Mouse (Mus musculus) layer of hippocampus, adult 8-10 months (tissue): Measurements from ENCODE around the gene Rasl10a. TPM values are rescaled to one million over a fixed set of nuclear protein-coding genes. Genes with fewer than 3 reads are reported as not detected.

ENCODE experiments used
- DNase-seq, 2 experiments: peaks; one replicate each; pipeline ENCODE4 v3.0.0; 2022; ENCODE audit warnings: low spot score in 2 of 2
- total RNA-seq, 4 experiments: library from RNA; stranded (reverse); gene quantifications; 2 replicates each; pipeline ENCODE4 v1.2.4; 2022

Rasl10a gene
- total RNA-seq, 4 experiments from 2014 or later = 48.3 to 100.0 (median 69.5) TPM

GRCm38 (mm10) chr11:5052200-5052854 is 5.6 kb upstream of the Rasl10a start:
- peak; percentile 69 to 78 for DNase-seq

- no peak for DNase-seq
These were observed 3.8 kb upstream of the Rasl10a start for GRCm38 (mm10) chr11:5054151-5054550.

DNA sequence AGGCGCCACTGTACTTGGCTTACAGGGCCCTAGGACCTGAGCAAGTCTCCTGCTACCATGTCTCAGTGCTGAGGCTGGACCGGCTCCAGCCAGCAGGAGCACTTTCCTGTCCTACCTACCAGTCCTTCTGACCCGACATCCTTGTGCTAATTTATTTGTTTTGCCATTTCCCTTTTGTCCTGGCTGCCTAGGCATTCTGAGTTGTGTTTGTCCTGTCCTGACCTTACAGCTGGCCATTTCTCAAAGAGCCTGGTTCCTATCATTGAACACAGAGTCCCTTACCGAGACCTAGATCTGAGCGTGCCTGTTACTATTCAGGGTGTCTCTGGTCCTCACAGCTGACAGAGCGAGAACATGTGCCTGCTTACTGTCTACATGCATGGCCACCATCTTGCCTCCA is 3.1 kb upstream of the Rasl10a start:
- no peak for DNase-seq

DNA sequence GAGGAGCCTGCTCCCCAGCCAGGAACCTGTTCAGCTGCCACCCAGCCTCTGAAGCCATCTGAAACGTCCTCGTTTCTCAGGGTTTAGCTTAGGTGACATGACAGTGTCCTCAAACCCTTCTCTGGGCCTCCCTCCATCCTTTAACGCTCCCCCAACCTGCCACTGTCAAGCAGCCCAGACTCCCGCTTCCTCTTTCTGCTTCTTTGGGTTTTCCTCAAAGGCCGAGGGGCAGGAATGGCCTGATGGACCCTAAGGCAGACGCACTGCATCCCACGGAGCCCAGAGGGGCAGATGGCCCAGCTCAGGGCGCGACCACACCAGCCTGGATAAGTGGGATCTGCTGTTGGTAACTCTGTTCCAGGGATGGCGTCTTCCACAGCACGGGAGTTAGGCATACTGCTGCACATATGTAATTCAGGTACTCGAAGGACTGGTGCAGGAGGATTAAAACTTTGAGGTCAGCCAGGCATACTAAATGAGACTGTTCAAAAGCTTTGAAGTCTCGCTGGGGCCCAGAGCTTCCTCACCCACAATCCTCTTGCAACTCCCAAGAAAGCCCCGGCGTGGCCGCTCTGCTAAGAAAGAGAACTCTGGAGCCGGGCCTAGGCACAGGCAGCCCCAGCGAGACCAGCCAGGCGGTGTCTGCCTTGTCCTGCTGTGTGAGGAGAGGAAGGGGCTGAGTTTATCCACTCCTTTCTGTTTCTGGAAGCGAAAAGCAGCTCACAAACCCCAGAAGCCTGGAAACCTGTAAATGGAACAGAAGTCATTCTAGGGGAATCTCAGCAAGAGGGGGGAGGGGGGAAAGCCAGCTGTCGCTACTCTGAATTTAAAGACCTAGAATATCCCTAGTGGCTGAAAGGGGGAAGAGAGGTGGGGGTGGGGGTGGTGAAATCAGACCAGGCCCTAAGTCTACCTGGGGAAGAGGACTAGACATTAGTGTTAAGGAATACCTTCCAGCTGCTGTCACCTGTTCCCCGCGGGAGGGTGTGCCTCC is 1.7 kb upstream of the Rasl10a start:
- DNase-seq = no peak

DNA sequence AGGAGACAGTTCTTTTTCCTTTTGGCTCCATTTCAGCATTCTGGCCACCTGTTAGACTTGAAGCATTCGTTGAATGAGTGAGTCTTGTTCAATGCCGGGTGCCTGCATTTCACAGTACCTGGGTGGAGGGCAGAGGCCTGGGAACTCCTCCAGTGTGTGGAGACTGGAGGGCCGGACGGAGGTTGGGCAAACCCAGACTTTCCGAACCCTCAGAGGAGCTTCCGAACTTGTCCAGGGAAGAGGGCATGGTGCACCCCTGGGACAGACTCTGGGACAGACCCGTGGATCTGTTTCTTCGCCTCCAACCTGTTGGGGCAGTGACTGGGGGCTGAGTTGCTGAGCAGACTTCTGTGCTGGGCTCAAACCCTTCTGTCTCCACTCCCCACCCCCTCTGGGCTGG is 864 bp upstream of the Rasl10a start:
- no peak for DNase-seq

GRCm38 (mm10) chr11:5057541-5057855 is 430 bp upstream of the Rasl10a start:
- DNase-seq = no peak

- DNase-seq = no peak
These were observed 855 bp downstream of the Rasl10a start for GRCm38 (mm10) chr11:5058783-5059182.

GRCm38 (mm10) chr11:5059230-5059629 is 1.3 kb downstream of the Rasl10a start:
- DNase-seq = no peak

DNA sequence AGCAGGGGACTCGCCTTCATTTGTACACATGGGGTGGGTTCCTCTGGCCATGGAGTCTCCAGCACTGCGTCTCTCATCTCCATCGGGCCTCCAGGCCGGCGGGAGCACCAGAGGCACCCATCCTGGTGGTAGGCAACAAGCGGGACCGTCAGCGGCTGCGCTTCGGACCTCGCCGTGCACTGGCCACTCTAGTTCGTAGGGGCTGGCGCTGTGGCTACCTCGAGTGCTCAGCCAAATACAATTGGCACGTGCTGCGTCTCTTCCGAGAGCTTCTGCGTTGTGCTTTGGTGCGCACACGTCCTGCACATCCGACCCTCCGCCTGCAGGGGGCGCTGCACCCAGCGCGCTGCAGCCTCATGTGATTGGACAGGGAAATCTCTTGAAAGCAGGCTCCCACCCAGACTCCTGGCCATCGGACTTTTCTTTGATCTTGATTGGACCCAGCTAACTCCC is 1.8 kb downstream of the Rasl10a start:
- peak; percentile 60 to 75 for DNase-seq

GRCm38 (mm10) chr11:5060756-5061412 is 3.0 kb downstream of the Rasl10a start:
- peak in 1 of 2 experiments; percentile 32 for DNase-seq

DNA sequence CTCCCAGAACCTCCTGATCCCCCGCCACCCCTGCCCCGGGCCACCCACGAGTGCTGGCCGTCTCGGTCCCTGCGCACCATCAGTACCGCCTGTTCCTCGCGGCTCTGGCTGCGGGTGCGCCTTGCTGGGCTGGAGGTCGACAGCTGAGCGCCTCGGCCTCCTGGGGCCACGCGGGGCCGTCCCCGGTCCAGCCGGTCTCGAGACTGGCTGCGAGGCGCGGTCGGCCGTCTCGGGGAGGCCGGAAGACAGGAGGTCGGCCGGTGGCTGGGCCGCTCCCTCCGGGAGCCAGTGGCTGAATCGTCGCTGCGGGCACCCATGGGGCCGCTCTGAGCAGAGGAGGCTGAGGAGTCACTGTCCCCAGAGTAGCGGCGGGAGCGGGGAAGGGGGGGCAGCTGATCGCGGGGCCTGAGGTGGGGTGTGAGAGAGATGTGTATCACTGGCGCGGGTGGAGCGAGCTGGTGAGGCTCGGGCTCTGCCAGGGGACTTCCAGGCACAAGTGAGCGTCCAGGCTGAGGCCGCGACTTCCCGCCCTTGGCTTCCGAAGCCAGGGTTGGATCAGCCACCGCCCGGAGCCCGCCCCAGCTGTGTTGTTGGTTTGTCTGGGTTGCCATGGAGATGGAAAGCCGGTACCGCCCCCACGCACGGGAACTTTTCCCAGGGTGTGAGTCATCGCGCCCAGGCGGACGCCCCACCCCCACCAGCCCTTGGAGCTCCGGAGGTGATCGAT is 3.6 kb downstream of the Rasl10a start:
- peak; percentile 93 to 95 for DNase-seq

DNA sequence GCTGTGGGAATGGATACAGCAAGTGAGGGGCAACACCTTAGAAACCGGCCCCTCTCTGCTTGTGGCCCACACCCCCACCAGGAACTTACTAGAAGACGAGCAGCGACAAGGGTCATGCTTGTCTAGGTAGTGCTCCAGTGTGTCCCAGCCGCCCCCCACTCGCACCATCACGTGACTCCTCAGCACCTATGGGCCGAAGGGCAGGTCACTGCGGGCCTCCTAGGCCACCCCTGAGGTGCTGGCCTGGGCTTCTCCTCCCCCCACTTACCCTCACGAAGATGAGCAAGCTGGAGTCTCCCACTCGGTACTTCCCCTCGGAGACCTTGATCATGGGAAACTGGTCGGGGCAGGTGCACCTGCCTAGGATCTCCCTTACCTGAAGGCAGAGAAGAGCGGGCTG is 4.4 kb downstream of the Rasl10a start:
- DNase-seq = no peak

DNA sequence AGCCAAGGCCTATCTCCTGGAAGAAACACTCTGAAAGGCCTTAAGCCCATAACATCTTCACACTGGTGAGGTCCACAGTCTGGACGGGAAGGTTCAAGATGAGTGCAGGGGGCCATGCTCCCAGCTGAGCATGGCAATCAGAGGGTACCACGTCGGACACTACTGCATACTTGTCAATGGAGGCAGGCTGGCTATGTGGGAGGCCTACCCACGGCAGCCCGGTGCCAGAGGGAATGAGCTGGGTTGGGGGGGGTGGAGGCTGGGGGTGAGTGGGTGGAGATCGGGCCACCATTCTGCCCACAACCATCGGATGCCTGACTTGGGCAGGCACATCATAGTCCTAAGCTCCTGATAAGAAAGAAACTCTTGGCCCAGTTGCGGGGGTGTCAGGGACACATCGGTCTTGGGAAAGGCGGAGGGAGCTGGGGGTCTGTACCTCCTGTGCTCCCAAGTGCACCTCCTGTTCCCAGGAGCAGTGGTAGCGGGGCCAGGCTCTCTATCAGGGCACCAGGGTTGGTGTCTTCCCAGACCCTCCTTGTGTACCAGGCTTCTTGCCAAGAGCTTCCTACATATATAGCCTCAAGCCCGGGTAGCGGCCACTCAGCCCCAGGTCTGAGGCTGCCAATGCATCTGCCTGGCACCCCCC is 5.1 kb downstream of the Rasl10a start:
- no peak for DNase-seq

DNA sequence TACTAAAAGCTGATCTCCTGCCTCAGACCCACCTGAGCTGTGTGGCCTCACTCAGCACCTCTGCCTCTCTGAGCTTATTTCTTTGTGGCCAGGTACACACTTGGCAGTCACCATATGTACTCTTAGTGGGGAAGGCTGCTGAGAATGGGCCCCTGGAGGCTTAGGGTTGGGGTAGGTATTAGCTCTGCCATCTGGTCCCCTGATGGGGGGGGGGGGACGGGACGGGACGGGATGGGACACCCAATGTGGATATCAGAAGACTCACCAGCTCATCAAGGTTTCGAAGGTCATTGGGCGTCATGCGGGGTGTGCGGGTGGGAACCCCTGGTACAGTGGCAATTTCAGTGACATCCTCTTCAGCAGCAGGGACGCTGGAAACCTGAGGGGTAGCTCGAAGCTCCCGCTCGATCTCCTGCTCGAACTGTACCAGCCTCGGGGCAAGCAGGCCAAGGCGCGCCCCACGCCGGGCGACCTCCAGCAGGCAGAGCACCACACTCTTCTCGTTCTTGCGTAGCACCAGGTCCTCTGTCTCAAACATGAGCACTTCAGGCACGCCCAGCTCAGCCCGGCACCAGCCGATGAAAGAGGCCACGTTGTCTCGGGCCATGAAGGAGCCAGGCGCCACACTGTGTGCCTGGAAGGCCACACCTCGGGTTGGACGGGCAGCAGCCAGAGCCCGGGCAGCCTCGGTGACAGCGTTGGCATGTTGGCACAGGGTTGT is 5.8 kb downstream of the Rasl10a start:
- peak; percentile 42 to 46 for DNase-seq

DNA sequence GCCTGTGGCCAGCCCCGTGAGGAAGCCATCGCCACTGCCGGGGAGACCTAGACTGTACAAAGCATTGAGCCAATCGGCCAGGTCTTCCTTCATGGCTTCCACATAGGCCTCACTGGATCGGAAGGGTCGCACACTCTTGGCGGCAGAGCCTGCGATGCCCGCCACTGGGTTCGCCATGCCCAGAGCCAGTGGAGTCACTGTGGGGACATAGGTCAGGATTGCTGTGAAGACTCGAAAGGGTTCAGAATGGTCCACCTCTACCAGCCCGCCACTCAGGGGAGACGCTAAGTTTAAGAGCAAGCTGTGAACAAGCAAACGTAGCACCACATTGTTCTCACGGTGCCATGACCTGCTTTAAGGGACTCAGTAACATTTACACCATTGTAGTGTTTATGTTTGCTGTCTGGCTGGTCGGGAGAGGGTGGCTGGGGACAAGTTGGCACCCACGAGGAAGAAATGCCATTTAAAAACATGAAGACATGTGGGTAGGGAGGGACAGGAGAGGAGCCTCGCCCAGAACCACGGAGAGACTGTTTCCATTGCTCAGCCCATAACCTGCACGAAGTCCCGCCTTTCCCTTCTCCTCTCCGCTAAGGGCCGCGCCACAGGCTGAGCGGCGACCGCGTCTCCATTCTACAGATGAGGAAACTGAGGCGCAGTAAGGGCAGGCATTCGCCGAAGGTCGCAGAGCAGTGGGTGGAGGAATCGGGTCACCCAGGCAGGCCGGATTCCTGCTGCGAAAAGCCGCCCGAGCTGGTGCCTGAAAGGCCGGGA is 6.5 kb downstream of the Rasl10a start:
- no peak for DNase-seq

- DNase-seq = peak; percentile 70 to 83
These were observed 7.3 kb downstream of the Rasl10a start, which contains the start of gene Gas2l1 for GRCm38 (mm10) chr11:5065056-5065821. Gas2l1 (minus strand) TSS chr11:5065327.

DNA sequence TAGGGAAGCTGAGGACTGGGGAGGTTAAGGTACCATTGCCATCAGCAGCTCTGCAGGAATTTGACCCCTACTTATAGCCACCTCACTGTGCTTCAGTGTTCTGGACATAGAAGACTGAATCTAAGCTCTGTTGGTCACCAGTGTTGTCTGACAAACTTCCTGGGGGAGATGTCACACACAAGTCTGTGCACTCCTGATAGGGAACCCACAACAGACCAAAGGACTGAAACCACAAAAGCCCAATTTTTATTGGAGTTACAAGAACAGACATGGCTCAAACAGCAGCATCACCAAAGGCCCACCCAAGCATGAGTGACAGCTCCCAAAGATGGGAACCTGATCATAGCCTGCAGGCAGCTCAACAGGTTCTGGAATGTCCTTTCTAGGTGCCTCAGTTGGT is 9.1 kb downstream of the Rasl10a start:
- no peak for DNase-seq

DNA sequence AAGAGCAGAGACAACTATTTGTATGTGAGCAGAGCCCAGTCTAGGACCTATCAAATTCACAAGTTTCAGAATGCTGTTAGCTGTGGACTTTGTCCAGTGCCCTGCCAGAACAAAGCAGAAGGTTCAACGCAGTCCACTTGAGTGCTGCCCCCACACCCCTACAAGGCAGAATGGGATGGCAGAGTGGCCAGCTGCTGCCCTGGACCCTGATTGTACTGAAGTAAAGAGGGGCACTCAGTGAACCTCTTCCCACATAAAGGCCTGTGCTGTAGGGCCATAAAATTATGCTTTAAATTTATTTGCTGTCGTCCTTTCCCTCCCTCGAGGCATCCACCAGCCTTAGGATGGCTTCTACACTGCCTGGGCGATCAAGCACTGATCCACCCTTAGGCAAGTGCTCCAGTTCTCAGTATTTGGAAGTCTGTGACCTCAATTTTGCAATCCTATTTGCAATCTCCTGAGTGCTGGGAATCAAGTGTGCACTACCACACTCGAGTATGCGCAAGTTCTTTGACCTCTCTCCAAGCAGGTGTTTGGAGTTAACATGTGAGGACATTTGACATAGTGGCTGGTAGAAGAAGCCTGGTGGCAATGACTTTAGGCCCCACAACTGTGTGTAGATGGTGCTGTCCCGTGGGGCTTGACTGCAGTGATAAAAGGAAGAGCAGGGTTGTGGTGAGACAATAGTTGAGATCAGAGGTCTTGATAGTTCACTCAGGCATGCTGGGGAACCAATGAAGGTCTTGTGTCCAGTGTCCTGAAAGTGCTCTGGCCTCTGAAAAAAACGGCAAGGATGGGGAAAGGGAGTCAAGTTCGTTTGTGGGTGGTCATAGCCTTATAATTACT is 10.4 kb downstream of the Rasl10a start:
- no peak for DNase-seq
